ENCODE assay signal across 8 mouse cellular contexts in the genomic region with DNA sequence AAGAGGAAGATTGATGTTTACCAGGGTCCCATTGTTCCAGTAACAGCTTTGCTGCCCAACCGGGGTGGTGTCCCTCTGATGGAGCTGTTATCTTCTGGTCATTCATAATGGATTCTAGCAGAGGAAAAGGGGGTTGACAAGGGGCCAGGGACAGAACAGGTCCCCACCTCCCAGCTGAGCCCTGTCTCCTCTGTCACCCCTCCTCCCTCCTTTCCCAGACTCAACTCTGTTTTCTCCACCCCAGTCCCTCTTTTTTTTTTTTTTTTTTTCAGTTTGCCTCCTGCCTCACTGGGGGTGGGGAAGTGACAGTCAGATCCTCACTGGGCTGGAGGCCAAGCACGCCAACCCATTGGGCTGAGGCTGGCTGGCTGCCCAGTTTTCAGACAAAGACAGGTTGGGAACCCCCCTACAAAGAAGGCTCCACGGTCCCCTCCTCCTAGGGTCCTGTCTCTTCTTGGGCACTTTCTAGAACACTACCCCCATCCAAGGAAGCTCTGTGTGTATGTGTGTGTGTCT.
A peak's percentile ranks its signal among the peaks of the same experiment; 100 is the strongest.
DNase-seq lines count a peak whose midpoint lies in the region; ATAC-seq and TF ChIP-seq lines count a peak whose summit lies in the region.

No protein-coding gene starts in this region.

- H3K4me1 ChIP-seq in embryonic facial prominence, embryonic 11.5 days (ENCODE audit: control insufficient read depth, insufficient read depth, low read length), result no peaks in the 10 kb centered on the region
- peaks cover 28% of the 10 kb centered on the region for H3K4me1 ChIP-seq in heart, embryonic 15.5 days (replicated peaks)
- H3K4me1 ChIP-seq in liver, embryonic 14.5 days (replicated peaks; ENCODE audit: control insufficient read depth in 2 of 2, insufficient read depth in 2 of 2, low read length in 1 of 2), result peaks cover 0 to 13% of the 10 kb centered on the region in 2 experiments; a peak in 2 of 4 replicates
- H3K4me1 ChIP-seq in neural tube, embryonic 14.5 days (ENCODE audit: control insufficient read depth, insufficient read depth, low read length), result peaks cover 5% of the 10 kb centered on the region

- no peaks in the 10 kb centered on the region for H3K36me3 ChIP-seq in embryonic facial prominence, embryonic 11.5 days (replicated peaks; ENCODE audit: control insufficient read depth, insufficient read depth, low read depth, low read length)
- no peaks in the 10 kb centered on the region for H3K36me3 ChIP-seq in heart, embryonic 15.5 days
- H3K36me3 ChIP-seq in liver, embryonic 14.5 days (replicated peaks; ENCODE audit: control insufficient read depth, insufficient read depth, low read depth), result no peaks in the 10 kb centered on the region
- no peaks in the 10 kb centered on the region for H3K36me3 ChIP-seq in neural tube, embryonic 14.5 days (ENCODE audit: control insufficient read depth, insufficient read depth, low read length)

- DNase-seq in retina, postnatal 1 day, result peak; percentile 94
- DNase-seq in retina, embryonic 14.5 days (ENCODE audit: low spot score), result no peak
- no peak for DNase-seq in embryonic facial prominence, embryonic 11.5 days (ENCODE audit: low spot score)
- DNase-seq in kidney, postnatal 14 days, result peak; percentile 86
- DNase-seq in liver, embryonic 14.5 days (ENCODE audit: low read depth in 3 of 3, low spot score in 3 of 3), result no peak
- no peak for DNase-seq in gastrocnemius, postnatal 36 days

- no peak for TF ChIP-seq CTCF in liver, embryonic 14.5 days (IDR thresholded peaks at IDR 0.05; ENCODE audit: low read depth)

- H3K27me3 ChIP-seq in embryonic facial prominence, embryonic 11.5 days (ENCODE audit: control insufficient read depth, insufficient read depth, low read length), result no peaks in the 10 kb centered on the region
- no peaks in the 10 kb centered on the region for H3K27me3 ChIP-seq in heart, embryonic 15.5 days
- no peaks in the 10 kb centered on the region for H3K27me3 ChIP-seq in liver, embryonic 14.5 days (ENCODE audit: control insufficient read depth, insufficient read depth, low read length)
- H3K27me3 ChIP-seq in neural tube, embryonic 14.5 days (ENCODE audit: control insufficient read depth, insufficient read depth, low read length), result no peaks in the 10 kb centered on the region

- WGBS in embryonic facial prominence, embryonic 11.5 days, result 32% methylated on average over 3 of the region's 3 CpGs
- WGBS in heart, embryonic 15.5 days, result 2% methylated on average over 3 of the region's 3 CpGs
- WGBS in liver, embryonic 14.5 days (ENCODE audit: insufficient replicate concordance), result 10% methylated on average over 3 of the region's 3 CpGs
- 7% methylated on average over 3 of the region's 3 CpGs for WGBS in neural tube, embryonic 14.5 days

- H3K27ac ChIP-seq in embryonic facial prominence, embryonic 11.5 days (replicated peaks; ENCODE audit: low read depth, low read length), result no peak overlapping the region
- H3K27ac ChIP-seq in heart, embryonic 15.5 days, result peak overlapping the region; percentile 84
- H3K27ac ChIP-seq in liver, embryonic 14.5 days, result no peak overlapping the region
- H3K27ac ChIP-seq in neural tube, embryonic 14.5 days (ENCODE audit: low read depth, low read length), result peak overlapping the region; percentile 73

- no peak overlapping the region for H3K9ac ChIP-seq in embryonic facial prominence, embryonic 11.5 days (replicated peaks; ENCODE audit: low read length)
- H3K9ac ChIP-seq in heart, embryonic 15.5 days, result no peak overlapping the region
- no peak overlapping the region for H3K9ac ChIP-seq in liver, embryonic 14.5 days (replicated peaks)
- H3K9ac ChIP-seq in neural tube, embryonic 14.5 days (replicated peaks; ENCODE audit: low read depth, low read length), result no peak overlapping the region

- ATAC-seq in embryonic facial prominence, embryonic 11.5 days (replicated peaks; ENCODE audit: insufficient number of reproducible peaks, low FRiP score, low TSS enrichment, low read depth), result 0 out of 2 replicates have a peak, but pooled peaks have one; percentile 56
- peak; percentile 84 for ATAC-seq in heart, embryonic 15.5 days (replicated peaks; ENCODE audit: insufficient number of reproducible peaks, insufficient read depth, low FRiP score, low read depth)
- peak; percentile 45; the same call in 1 of the 2 replicates for ATAC-seq in liver, embryonic 14.5 days (ENCODE audit: insufficient read depth)
- peak; percentile 85 for ATAC-seq in neural tube, embryonic 14.5 days (ENCODE audit: low read depth)

- H3K4me3 ChIP-seq in embryonic facial prominence, embryonic 11.5 days (ENCODE audit: low read depth, low read length), result no peak overlapping the region
- no peak overlapping the region; the same call in 1 of the 2 replicates for H3K4me3 ChIP-seq in heart, embryonic 15.5 days
- H3K4me3 ChIP-seq in liver, embryonic 14.5 days (ENCODE audit: insufficient read depth in 1 of 2, low read depth in 2 of 2, low read length in 2 of 2), result no peak overlapping the region
- no peak overlapping the region for H3K4me3 ChIP-seq in neural tube, embryonic 14.5 days (ENCODE audit: low read depth, low read length)

- no peaks in the 10 kb centered on the region for H3K9me3 ChIP-seq in embryonic facial prominence, embryonic 11.5 days (replicated peaks; ENCODE audit: control insufficient read depth, low read length)
- H3K9me3 ChIP-seq in heart, embryonic 15.5 days (replicated peaks), result no peaks in the 10 kb centered on the region
- H3K9me3 ChIP-seq in liver, embryonic 14.5 days (ENCODE audit: control insufficient read depth, low read length), result no peaks in the 10 kb centered on the region
- no peaks in the 10 kb centered on the region for H3K9me3 ChIP-seq in neural tube, embryonic 14.5 days (ENCODE audit: control insufficient read depth, low read length)

- no peak for TF ChIP-seq EP300 in liver, embryonic 14.5 days (IDR thresholded peaks at IDR 0.05; ENCODE audit: low read depth)

- no peak overlapping the region for H3K4me2 ChIP-seq in embryonic facial prominence, embryonic 11.5 days (ENCODE audit: low read depth, low read length)
- peak overlapping the region; percentile 48 for H3K4me2 ChIP-seq in heart, embryonic 15.5 days
- H3K4me2 ChIP-seq in liver, embryonic 14.5 days (ENCODE audit: low read depth), result no peak overlapping the region
- H3K4me2 ChIP-seq in neural tube, embryonic 14.5 days (ENCODE audit: low read depth, low read length), result no peak overlapping the region

- intact Hi-C loops in gastrocnemius, postnatal 36 days (cut with DNase I), result no loop called here

Comparison
In these comparisons a context has a peak if more than half of its experiments do, and no peak if none do; other contexts are left out.
1. DNase-seq: peak in retina, postnatal 1 day (single experiment) and kidney, postnatal 14 days (single experiment); none in retina, embryonic 14.5 days (single experiment), embryonic facial prominence, embryonic 11.5 days (single experiment), liver, embryonic 14.5 days (0 of 3) and gastrocnemius, postnatal 36 days (0 of 2).
2. H3K27ac ChIP-seq: peak in heart, embryonic 15.5 days (single experiment) and neural tube, embryonic 14.5 days (single experiment); none in embryonic facial prominence, embryonic 11.5 days (single experiment) and liver, embryonic 14.5 days (single experiment).
3. Peak in every context shown above with its lines, with median percentiles within 50 percentile points of each other: ATAC-seq.